Mouse (Mus musculus) heart, embryonic 13.5 days (tissue): ENCODE measurements around the gene Gsc. TPM values are rescaled to one million over a fixed set of nuclear protein-coding genes. Genes with fewer than 3 reads are reported as not detected.
A peak's percentile ranks its signal among the peaks of the same experiment; 100 is the strongest.

Source experiments
- ATAC-seq: fragments of 200-750 bp; cut with Nextera tagmentation; 2 replicates; pipeline ENCODE4 v1.8.0; 2017; ENCODE audit warnings: moderate TSS enrichment; ENCODE audit not compliant: insufficient number of reproducible peaks, low FRiP score, low TSS enrichment; ENCODE audit errors: extremely low read depth
- H3K27ac ChIP-seq: fragments of 300-500 bp; sonication (generic); replicated peaks from 2 replicates; pipeline ENCODE4 v1.5.1; 2015; ENCODE audit warnings: moderate library complexity, mild to moderate bottlenecking, inconsistent platforms
- H3K27me3 ChIP-seq: fragments of 300-500 bp; sonication (generic); replicated peaks from 2 replicates; pipeline ENCODE4 v1.6.1; 2015; ENCODE audit warnings: mild to moderate bottlenecking, inconsistent platforms
- H3K36me3 ChIP-seq: fragments of 300-500 bp; sonication (generic); 2 replicates; pipeline ENCODE4 v1.6.1; 2015; ENCODE audit warnings: mild to moderate bottlenecking, inconsistent platforms
- H3K4me1 ChIP-seq: fragments of 300-500 bp; sonication (generic); 2 replicates; pipeline ENCODE4 v1.6.1; 2015; ENCODE audit warnings: inconsistent platforms
- H3K4me2 ChIP-seq: fragments of 300-500 bp; sonication (generic); 2 replicates; pipeline ENCODE4 v1.6.1; 2015; ENCODE audit warnings: inconsistent platforms, mild to moderate bottlenecking, moderate library complexity
- H3K4me3 ChIP-seq: fragments of 300-500 bp; sonication (generic); 2 replicates; pipeline ENCODE4 v1.5.1; 2015; ENCODE audit warnings: moderate library complexity, mild to moderate bottlenecking, inconsistent platforms
- H3K9ac ChIP-seq: fragments of 300-500 bp; sonication (generic); 2 replicates; pipeline ENCODE4 v1.6.1; 2015; ENCODE audit warnings: inconsistent platforms, mild to moderate bottlenecking, moderate library complexity
- H3K9me3 ChIP-seq: fragments of 300-500 bp; sonication (generic); 2 replicates; pipeline ENCODE4 v1.6.1; 2016; ENCODE audit warnings: inconsistent platforms
- WGBS: fragments of 180-500 bp; shearing (Covaris S2); methylation state at CpG from one replicate; pipeline ENCODE4 v1.1.7; 2015; ENCODE audit warnings: mixed read lengths; 5-methylcytosine and 5-hydroxymethylcytosine counted together
- polyA plus RNA-seq: library from polyadenylated mRNA; unstranded; fragments of >200 nt; fragmentation: Nextera tagmentation; extraction: Ambion mirVana; gene quantifications from 2 replicates; pipeline ENCODE4 v1.2.1, GENCODE M21; 2015

The Gsc gene
- polyA plus RNA-seq, 1 experiment from 2014 or later, result 0.56 TPM

DNA sequence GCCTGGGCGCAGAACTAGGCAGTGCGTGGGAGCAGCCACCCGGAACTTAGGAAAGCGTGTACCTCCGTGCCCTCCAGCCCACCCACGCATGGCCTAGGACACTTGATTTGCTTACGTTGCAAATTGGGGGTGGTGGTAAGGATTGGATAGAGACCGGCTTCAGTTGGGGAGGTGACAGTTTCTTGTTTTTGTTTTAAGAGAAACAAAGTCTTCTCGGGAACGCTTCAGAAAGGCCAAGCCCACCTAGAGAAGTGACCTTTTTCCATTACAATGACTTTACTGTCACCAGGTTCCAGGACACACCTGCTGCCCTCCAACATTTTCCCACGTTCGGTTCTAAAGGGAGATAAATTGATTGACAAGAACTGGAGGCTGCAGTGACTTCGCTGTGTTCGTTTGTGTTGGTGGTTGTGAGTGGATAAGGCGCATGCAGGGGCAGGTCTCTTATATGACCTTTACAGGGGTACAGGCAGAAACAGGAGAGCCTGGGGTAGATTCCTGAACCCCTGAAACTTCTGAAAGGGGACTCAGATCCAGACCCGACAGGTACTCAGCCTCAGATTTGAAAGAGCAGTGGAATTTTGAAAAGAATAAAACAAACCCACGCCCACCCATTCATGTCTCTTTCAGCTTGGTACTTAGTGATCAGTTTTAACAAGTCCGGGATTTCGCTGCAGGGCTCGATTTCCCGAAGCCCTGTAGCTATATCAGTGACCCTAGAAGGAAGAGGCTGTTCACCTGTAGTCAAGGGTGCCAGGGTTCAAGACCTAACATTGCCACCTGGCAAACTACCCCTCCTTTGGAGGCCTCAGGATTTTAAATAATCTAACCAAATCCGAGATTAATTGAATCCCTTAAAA is 2.0 kb upstream of the Gsc start:
- H3K27me3 ChIP-seq, result peaks cover 97% of the 10 kb centered on the region
- 4% methylated on average over 22 of the region's 22 CpGs for WGBS
- H3K36me3 ChIP-seq, result no peaks in the 10 kb centered on the region
- H3K4me3 ChIP-seq, result peak overlapping the region; percentile 65; the same call in 1 of the 2 replicates
- no peaks in the 10 kb centered on the region for H3K9me3 ChIP-seq
- no peak overlapping the region for H3K4me2 ChIP-seq
- no peak for ATAC-seq
- peaks cover 33% of the 10 kb centered on the region for H3K4me1 ChIP-seq
- H3K27ac ChIP-seq, result no peak overlapping the region
- H3K9ac ChIP-seq, result no peak overlapping the region

DNA sequence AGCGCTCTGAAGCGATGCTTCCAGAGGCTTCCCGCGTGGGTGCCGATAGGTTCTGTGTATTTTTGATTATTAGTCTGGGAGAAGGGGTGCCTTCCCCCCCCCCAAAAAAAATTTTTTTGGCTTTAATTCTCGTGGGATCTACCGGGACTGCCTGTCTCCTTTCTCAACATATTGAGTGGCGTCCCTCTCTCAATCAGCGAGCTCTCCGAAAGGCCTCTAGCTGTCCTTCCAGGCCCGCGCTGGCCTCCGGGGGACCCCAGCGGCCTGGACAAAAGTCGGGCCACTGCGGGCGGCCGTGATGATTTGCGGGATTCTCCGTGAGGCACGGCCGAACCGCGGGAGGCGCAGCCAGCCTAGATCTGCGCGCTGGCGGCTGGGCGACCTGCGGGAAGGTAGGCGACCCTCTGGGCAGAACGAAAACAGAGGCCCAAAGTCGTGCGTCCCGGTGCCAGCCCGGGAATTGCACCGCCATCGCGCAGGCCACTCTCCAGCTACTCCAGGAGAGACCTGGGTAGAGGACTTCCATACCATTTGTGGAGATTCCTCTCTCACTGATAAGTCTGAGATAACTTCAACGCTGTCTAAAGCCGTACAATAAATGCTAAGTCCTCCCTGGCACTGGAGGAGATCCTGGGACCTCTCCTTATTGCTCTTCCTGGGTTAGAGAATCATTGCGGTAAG is 1.2 kb upstream of the Gsc start:
- H3K4me1 ChIP-seq, result peaks cover 33% of the 10 kb centered on the region
- ATAC-seq, result no peak
- H3K9ac ChIP-seq, result no peak overlapping the region
- peaks cover 97% of the 10 kb centered on the region for H3K27me3 ChIP-seq
- H3K36me3 ChIP-seq, result no peaks in the 10 kb centered on the region
- H3K4me2 ChIP-seq, result peak overlapping the region; percentile 44
- H3K9me3 ChIP-seq, result no peaks in the 10 kb centered on the region
- peak overlapping the region; percentile 65 for H3K4me3 ChIP-seq
- 1% methylated on average over 42 of the region's 42 CpGs for WGBS
- H3K27ac ChIP-seq, result no peak overlapping the region

DNA sequence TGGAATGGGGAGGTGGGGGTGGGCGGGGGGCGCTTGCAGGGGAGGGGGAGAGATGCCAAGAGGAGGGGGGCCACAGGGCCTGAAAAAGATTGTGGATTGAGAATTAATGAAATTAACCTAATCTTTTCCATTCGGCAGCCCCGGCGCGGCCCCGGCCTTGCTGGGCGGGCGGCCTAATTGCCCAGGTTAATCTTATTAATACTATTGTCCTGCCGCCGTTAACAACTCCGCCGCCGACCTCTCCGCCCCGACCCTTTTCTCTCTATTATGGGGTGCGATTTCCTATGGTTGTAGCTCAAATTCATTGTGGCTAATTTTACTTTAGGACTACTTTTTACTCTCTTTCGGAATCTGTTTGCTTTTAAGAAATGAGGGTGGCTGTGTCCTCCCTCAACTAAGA is 362 bp upstream of the Gsc start:
- H3K27me3 ChIP-seq, result peaks cover 96% of the 10 kb centered on the region
- no peak overlapping the region for H3K27ac ChIP-seq
- WGBS, result 3% methylated on average over 16 of the region's 18 CpGs
- peaks cover 41% of the 10 kb centered on the region for H3K4me1 ChIP-seq
- H3K36me3 ChIP-seq, result no peaks in the 10 kb centered on the region
- H3K9me3 ChIP-seq, result no peaks in the 10 kb centered on the region
- no peak for ATAC-seq
- H3K9ac ChIP-seq, result peak overlapping the region; percentile 76; the same call in 1 of the 2 replicates
- H3K4me2 ChIP-seq, result peak overlapping the region; percentile 91
- H3K4me3 ChIP-seq, result peak overlapping the region; percentile 65

DNA sequence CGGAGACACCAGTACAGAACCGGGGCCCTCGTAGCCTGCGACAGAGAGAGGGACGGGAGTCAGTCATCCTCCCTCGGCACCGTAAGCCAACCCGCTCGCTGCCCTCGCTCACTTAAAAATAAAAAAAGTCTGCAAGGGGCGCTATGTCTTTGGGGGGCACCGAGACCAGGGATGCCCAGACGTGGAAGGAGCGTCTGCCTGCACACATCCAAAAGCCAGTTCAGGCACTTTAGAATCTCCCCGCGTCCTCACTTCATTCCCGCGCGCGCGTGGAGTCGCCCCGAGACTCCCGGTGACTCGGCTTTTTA is 958 bp downstream of the Gsc start:
- Histone ChIP-seq H3K9me3 (no peaks in the 10 kb centered on the region), H3K27ac (no peak overlapping the region)

DNA sequence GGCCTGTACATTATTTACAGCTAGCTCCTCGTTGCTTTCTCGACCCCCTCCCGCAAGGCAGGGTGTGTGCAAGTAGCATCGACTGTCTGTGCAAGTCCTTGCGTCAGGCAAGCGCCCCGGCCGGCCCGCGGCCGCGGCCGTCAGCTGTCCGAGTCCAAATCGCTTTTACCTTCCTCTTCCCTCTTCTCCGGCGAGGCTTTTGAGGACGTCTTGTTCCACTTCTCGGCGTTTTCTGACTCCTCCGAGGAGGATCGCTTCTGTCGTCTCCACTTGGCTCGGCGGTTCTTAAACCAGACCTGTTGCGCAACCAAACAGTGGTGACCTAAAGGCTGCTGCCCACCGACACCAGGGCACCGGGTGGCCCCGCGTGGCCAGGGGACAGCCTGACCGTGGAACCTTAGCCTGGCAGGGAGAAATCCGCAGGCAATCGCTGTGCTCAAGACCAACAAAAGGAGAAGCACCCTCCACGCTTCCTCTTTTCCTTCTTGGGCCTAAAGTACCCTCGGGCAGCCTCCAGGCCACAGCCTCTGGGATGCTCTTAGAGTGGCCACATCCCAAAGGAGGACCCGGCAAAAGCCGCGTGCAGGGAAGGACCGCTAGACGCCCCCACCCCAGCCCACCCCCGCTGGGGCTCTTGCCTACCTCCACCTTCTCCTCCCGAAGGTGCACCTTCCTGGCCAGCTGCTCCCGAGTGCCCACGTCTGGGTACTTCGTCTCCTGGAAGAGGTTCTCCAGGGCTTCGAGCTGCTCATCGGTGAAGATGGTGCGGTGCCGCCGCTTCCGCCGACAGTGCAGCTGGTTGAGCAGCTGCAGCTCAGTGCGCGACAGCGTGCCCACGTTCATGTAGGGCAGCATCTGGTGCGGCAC is 1.5 kb downstream of the Gsc start:
- H3K4me3 ChIP-seq, result peak overlapping the region; percentile 65
- H3K27ac ChIP-seq, result no peak overlapping the region
- H3K9ac ChIP-seq, result 0 out of 2 replicates have a peak overlapping the region, but pooled peaks have one; percentile 10
- 2% methylated on average over 55 of the region's 57 CpGs for WGBS
- H3K36me3 ChIP-seq, result no peaks in the 10 kb centered on the region
- no peak for ATAC-seq
- H3K4me2 ChIP-seq, result peak overlapping the region; percentile 91
- peaks cover 44% of the 10 kb centered on the region for H3K4me1 ChIP-seq
- H3K27me3 ChIP-seq, result peaks cover 87% of the 10 kb centered on the region
- no peaks in the 10 kb centered on the region for H3K9me3 ChIP-seq

More for the DNA sequence above, 958 bp downstream of the Gsc start:
- no peak for ATAC-seq
- 0 out of 2 replicates have a peak overlapping the region, but pooled peaks have one; percentile 10 for H3K9ac ChIP-seq
- peak overlapping the region; percentile 91 for H3K4me2 ChIP-seq
- H3K36me3 ChIP-seq, result no peaks in the 10 kb centered on the region
- peaks cover 44% of the 10 kb centered on the region for H3K4me1 ChIP-seq
- WGBS, result 1% methylated on average over 25 of the region's 25 CpGs
- peak overlapping the region; percentile 65 for H3K4me3 ChIP-seq
- H3K27me3 ChIP-seq, result peaks cover 89% of the 10 kb centered on the region

DNA sequence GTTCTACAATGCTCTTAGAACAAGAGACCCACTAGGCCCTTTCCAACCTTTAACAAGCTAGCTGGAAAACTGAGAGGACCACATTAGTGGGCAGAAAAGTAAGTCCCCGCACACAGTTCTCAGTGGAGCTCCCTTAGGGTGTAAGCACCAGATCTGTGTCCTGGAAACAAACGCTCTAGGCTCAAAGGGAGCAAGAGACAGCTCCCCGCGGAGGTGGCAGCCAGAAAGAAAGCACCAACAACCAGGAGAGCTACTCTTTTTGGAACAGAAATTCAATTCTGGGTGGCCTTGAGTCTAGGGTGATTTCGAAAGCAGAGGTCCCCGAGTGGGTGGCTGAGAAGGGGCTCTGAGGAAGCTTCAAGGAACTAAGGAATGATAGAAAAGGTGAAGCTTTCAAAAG is 2.5 kb downstream of the Gsc start:
- Histone ChIP-seq H3K27me3 (peaks cover 77% of the 10 kb centered on the region), H3K4me3 (no peak overlapping the region; the same call in 1 of the 2 replicates), H3K9ac (no peak overlapping the region), H3K27ac (no peak overlapping the region), H3K36me3 (no peaks in the 10 kb centered on the region), H3K9me3 (no peaks in the 10 kb centered on the region), H3K4me2 (no peak overlapping the region), H3K4me1 (peaks cover 49% of the 10 kb centered on the region)
- no peak for ATAC-seq
- 29% methylated on average over 6 of the region's 6 CpGs for WGBS

DNA sequence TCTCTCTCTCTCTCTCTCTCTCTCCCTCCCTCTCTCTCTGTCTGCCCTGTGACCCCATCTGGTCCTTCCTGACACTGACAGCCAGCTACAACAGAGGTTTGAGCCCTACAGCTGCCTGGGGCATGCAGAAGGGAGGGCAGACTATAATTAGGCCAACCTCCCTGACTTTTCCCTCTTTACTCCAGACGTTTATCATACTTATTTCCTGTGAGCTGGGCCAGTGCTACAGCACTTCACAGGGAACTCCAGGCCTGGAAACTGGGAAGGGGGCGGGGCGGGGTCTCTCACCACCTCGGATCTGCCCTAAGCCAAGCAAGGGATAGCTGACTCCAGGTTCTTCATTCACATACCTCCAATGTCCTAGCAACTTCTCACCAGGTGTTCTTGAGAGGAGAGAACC is 4.3 kb downstream of the Gsc start:
- Histone ChIP-seq H3K4me1 (peaks cover 39% of the 10 kb centered on the region), H3K4me3 (no peak overlapping the region), H3K9me3 (no peaks in the 10 kb centered on the region), H3K36me3 (no peaks in the 10 kb centered on the region), H3K27ac (no peak overlapping the region; the same call in 1 of the 2 replicates), H3K9ac (no peak overlapping the region), H3K4me2 (no peak overlapping the region), H3K27me3 (peaks cover 67% of the 10 kb centered on the region)
- ATAC-seq, result no peak
- 7% methylated on average over 4 of the region's 4 CpGs for WGBS

DNA sequence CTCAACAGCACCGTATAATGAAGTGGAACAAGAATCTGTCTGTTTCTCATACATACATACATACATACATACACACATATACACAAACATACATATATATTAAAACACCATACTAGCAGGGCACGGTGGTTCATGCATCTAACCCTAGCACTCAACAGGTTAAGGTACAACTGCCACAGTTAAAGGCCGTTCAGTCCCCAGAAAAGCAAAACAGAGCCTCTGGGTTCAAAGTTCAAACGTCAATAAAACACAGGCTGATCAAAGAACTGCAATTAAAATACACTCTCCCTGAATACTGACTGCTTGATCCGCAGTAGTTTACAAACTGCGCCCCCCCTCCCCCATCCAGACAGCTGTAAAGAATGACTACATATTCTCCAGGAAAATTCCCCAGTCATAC is 5.8 kb downstream of the Gsc start:
- ATAC-seq, result no peak
- H3K9ac ChIP-seq, result no peak overlapping the region
- no peaks in the 10 kb centered on the region for H3K36me3 ChIP-seq
- peaks cover 59% of the 10 kb centered on the region for H3K27me3 ChIP-seq
- H3K4me2 ChIP-seq, result no peak overlapping the region
- no peak overlapping the region for H3K4me3 ChIP-seq
- H3K27ac ChIP-seq, result no peak overlapping the region
- no peaks in the 10 kb centered on the region for H3K9me3 ChIP-seq
- peaks cover 28% of the 10 kb centered on the region for H3K4me1 ChIP-seq
- WGBS, result 56% methylated on average over 6 of the region's 6 CpGs

DNA sequence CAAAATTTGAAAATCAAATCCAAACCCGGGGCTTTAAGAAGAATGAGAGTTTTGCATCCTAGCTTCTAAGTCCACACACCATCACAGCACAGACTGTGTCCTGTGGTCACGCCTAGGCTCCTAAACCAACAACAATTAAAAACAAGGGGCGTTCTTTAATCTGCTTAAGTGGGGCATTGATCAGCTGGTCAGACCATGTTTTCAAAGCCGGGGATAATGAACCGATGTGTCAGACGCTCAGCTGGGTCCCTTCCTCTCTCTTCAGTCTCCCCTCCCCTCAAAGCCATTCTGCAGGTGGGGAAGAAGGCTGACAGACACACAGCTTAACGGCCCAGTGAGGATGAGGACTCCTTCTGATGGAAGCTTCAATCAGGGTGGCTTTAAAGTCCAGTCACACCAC is 6.2 kb downstream of the Gsc start:
- 41% methylated on average over 7 of the region's 7 CpGs for WGBS
- H3K4me2 ChIP-seq, result no peak overlapping the region
- no peak overlapping the region for H3K4me3 ChIP-seq
- H3K36me3 ChIP-seq, result no peaks in the 10 kb centered on the region
- no peak overlapping the region for H3K9ac ChIP-seq
- no peak for ATAC-seq
- no peak overlapping the region for H3K27ac ChIP-seq
- H3K4me1 ChIP-seq, result peaks cover 24% of the 10 kb centered on the region
- H3K27me3 ChIP-seq, result peaks cover 58% of the 10 kb centered on the region
- H3K9me3 ChIP-seq, result no peaks in the 10 kb centered on the region

DNA sequence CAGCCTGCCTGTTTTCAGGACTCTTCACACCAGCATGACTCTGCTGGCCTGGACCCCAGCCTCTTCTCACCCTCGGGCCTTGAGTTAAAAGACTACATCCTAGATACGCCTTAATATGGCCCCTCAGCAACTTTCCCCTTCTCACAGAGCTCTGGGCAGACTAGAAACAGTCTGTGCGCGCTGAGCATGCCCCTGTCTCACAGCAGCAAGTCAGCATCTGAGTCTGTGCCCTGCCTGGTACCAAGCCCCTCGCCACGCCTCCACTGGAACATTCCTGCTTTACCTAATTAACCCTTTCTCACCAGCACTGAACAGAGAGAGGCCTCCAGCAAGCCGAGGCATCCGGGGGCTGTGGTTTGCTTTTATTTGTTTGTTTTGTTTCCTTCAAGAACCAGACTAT is 11.8 kb downstream of the Gsc start:
- Histone ChIP-seq H3K27me3 (peaks cover 32% of the 10 kb centered on the region), H3K27ac (no peak overlapping the region), H3K9me3 (no peaks in the 10 kb centered on the region), H3K4me2 (no peak overlapping the region), H3K9ac (no peak overlapping the region), H3K4me3 (no peak overlapping the region), H3K36me3 (no peaks in the 10 kb centered on the region), H3K4me1 (peaks cover 4% of the 10 kb centered on the region; the same call in 1 of the 2 replicates)
- WGBS, result 34% methylated on average over 8 of the region's 8 CpGs
- ATAC-seq, result no peak

DNA sequence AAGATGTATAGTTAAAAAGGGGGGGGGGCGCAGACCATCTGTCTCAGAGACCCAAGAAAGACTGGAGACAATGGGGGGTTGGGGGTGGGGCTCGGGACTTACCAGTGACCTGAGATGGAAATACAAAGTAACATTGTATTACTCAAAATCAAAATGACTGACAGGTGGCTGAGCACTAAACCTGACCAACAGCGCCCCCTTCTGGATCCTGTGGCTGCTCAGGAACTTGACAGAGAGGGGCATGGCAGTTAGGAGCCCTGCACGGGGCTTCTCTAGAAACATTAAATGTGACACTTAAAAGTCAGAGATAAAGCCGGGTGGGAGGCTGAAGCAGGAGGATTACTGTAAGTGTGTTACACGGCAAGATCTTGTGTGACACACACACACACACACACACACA is 13.8 kb downstream of the Gsc start:
- H3K9me3 ChIP-seq, result peaks cover 4% of the 10 kb centered on the region
- no peak overlapping the region for H3K9ac ChIP-seq
- 51% methylated on average over 6 of the region's 6 CpGs for WGBS

More for the DNA sequence above, 13.8 kb downstream of the Gsc start:
- no peaks in the 10 kb centered on the region for H3K36me3 ChIP-seq
- H3K4me1 ChIP-seq, result no peaks in the 10 kb centered on the region
- peaks cover 34% of the 10 kb centered on the region for H3K27me3 ChIP-seq
- no peak overlapping the region for H3K4me2 ChIP-seq
- H3K4me3 ChIP-seq, result no peak overlapping the region
- no peak for ATAC-seq
- no peak overlapping the region for H3K27ac ChIP-seq
